Mouse (Mus musculus) spleen, adult 2 months (tissue): ENCODE measurements around the gene Osbp2.

Experiments used
- CTCF ChIP-seq: fragments of 200-500 bp; IDR thresholded peaks from 2 replicates; pipeline ENCODE4 v1.5.1; 2011; ENCODE audit warnings: mild to moderate bottlenecking, inconsistent platforms; ENCODE audit not compliant: insufficient read depth, insufficient read length, insufficient replicate concordance; ENCODE audit errors: extremely low read depth
- POLR2A ChIP-seq: fragments of 200-500 bp; IDR thresholded peaks from 2 replicates; pipeline ENCODE4 v1.6.1; 2011; ENCODE audit warnings: low read depth, low read length, inconsistent platforms

DNA sequence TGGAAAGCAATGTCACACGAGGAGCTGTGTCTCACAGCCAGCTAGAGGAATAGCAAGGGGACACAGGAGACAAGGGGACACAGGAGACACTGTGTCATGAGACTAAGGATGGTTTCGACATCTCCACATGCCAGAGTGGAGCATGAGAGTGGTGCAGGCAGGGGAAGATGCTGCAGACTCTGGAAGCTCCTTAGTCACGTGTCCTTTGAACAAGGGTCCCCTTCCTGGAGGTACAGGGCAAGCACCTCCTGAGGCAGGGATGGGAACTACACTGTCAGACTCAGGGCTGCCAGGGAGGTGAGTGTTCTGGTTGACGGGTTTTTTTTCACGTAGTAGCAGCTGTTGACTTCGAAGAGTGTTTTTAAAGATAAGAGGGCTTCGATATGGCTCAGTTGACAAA, 113.9 kb downstream of the Osbp2 start:
- TF ChIP-seq CTCF (no peak), POLR2A (no peak)
